Mouse (Mus musculus) intestine, embryonic 14.5 days (tissue): Measurements from ENCODE around the gene Macrod2. TPM values are rescaled to one million over a fixed set of nuclear protein-coding genes. Genes with fewer than 3 reads are reported as not detected.

Experiments used
- ATAC-seq: fragments of 200-750 bp; cut with Nextera tagmentation; replicated peaks from 2 replicates; pipeline ENCODE4 v1.8.0; 2017; ENCODE audit warnings: low read depth, moderate number of reproducible peaks, moderate TSS enrichment, moderate library complexity; ENCODE audit not compliant: low FRiP score, low TSS enrichment
- DNase-seq: peaks from one replicate; pipeline ENCODE4 v3.0.0-alpha.2; 2018; ENCODE audit warnings: low spot score
- H3K27ac ChIP-seq: fragments of 300-500 bp; sonication (generic); 2 replicates; pipeline ENCODE4 v1.5.1; 2014; ENCODE audit warnings: low read depth, mild to moderate bottlenecking, control low read depth
- H3K27me3 ChIP-seq: fragments of 300-500 bp; sonication (generic); replicated peaks from 2 replicates; pipeline ENCODE4 v1.6.1; 2014; ENCODE audit warnings: low read length, control low read depth; ENCODE audit not compliant: control insufficient read depth, insufficient read depth
- H3K36me3 ChIP-seq: fragments of 300-500 bp; sonication (generic); 2 replicates; pipeline ENCODE4 v1.6.1; 2014; ENCODE audit warnings: low read length, control low read depth; ENCODE audit not compliant: control insufficient read depth, insufficient read depth
- H3K4me1 ChIP-seq: fragments of 300-500 bp; sonication (generic); replicated peaks from 2 replicates; pipeline ENCODE4 v1.6.1; 2014; ENCODE audit warnings: low read length, control low read depth, mixed read lengths; ENCODE audit not compliant: control insufficient read depth, insufficient read depth
- H3K4me2 ChIP-seq: fragments of 300-500 bp; sonication (generic); 2 replicates; pipeline ENCODE4 v1.6.1; 2014; ENCODE audit warnings: low read length
- H3K4me3 ChIP-seq: fragments of 300-500 bp; sonication (generic); 2 replicates; pipeline ENCODE4 v1.5.1; 2014; ENCODE audit warnings: low read depth, low read length, control low read depth, mixed read lengths
- H3K9ac ChIP-seq: fragments of 300-500 bp; sonication (generic); 2 replicates; pipeline ENCODE4 v1.6.1; 2014; ENCODE audit warnings: mild to moderate bottlenecking, low read length
- H3K9me3 ChIP-seq: fragments of 300-500 bp; sonication (generic); 2 replicates; pipeline ENCODE4 v1.6.1; 2016; ENCODE audit warnings: low read length, control low read depth; ENCODE audit not compliant: control insufficient read depth
- WGBS: fragments of 180-500 bp; shearing (Covaris S2); extraction: QIAGEN DNeasy Blood & Tissue Kit; methylation state at CpG from one replicate; pipeline ENCODE4 v1.1.7; 2014; 5-methylcytosine and 5-hydroxymethylcytosine counted together
- polyA plus RNA-seq: library from polyadenylated mRNA; unstranded; fragments of >200 nt; fragmentation: Nextera tagmentation; extraction: Ambion mirVana; gene quantifications from 2 replicates; pipeline ENCODE4 v1.2.1, GENCODE M21; 2014

Macrod2 gene
- polyA plus RNA-seq, 1 experiment from 2014 or later = 30.6 TPM

DNA sequence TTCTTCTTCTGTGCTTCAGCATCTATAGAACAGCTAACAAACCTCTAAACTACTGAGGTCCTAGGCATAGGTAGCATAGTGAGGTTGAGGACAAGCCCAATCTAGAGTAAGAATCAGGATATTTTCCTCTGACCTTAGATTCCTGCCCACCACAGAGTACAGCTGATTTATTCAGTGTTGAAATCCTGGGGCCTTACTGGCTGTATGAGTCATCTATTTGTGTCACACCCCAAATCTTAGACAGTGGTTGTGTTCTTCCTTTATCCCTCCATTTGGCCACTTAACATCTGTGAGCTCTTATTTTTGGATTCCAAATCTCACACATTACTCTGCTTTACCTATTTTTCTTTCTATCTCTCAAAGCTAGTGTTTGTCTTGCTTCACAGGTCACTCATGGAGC, 495.6 kb downstream of the Macrod2 start:
- ATAC-seq (no peak), DNase-seq (no peak)
- Histone ChIP-seq H3K4me1 (no peaks in the 10 kb centered on the region), H3K36me3 (no peaks in the 10 kb centered on the region), H3K4me3 (no peak overlapping the region), H3K9me3 (no peaks in the 10 kb centered on the region), H3K27ac (no peak overlapping the region), H3K9ac (no peak overlapping the region), H3K27me3 (no peaks in the 10 kb centered on the region), H3K4me2 (no peak overlapping the region)

DNA sequence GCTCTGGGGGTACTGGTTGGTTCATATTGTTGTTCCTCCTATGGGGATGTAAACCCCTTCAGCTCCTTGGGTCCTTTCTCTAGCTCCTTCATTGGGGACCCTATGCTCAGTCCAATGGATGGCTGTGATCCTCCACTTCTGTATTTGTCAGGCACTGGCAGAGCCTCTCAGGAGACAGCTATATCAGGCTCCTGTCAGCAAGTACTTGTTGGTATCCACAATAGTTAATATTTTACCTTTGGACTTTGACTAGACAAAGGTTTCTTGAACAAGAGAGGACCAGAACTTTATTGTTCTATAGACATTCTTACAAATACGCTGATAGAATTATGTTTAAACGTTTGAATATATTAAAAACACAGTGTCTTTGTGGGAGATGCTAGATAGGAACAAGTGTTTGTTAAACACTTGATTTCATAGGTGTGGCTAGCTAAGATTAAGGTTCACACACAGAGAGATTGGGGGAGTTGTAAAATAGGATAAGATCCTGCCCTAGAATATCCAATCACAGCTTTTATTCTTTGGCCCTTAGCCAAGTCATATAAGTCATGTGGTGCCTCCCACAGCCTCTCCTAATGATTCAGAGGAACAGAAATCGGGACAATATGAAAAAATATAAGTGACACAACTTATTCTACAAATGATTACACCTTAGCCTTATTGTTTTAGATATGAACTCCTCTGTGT, 501.4 kb downstream of the Macrod2 start:
- peak; percentile 63; the same call in 1 of the 2 replicates for ATAC-seq
- Histone ChIP-seq H3K27ac (no peak overlapping the region), H3K36me3 (no peaks in the 10 kb centered on the region), H3K4me3 (no peak overlapping the region), H3K9ac (no peak overlapping the region), H3K9me3 (no peaks in the 10 kb centered on the region), H3K4me1 (peaks cover 6% of the 10 kb centered on the region; the same call in 1 of the 2 replicates), H3K4me2 (no peak overlapping the region), H3K27me3 (no peaks in the 10 kb centered on the region)
- 62% methylated on average over 3 of the region's 3 CpGs for WGBS
- no peak for DNase-seq

DNA sequence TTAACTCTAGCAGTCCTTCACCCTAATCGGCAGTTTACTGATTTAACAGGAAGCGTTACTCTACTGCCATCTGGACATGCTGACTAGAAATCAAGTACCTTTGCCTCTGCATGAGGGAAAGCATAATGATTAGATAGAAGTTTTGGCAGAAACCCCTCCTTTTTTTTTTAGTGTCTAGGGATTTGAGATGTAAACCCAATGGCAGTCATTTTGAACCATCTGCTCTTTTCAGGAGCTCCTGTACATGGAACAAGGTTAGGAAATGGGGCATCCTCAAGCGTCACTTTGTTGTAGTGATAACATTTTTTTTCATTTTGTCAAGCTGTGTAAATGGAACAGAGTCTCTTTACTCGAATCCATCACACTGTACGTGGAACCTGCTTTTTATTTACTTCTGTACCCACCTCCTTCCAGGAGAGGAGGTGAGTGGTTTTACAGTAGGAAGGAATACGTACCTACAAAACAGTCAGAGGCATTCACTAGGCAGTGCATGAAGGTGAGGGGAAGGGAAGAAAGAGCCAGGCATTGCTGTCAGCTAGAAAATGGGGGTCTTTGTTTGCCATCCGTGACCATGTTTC, 503.4 kb downstream of the Macrod2 start:
- no peaks in the 10 kb centered on the region for H3K9me3 ChIP-seq
- no peak overlapping the region for H3K4me3 ChIP-seq
- no peak for DNase-seq
- 60% methylated on average over 7 of the region's 7 CpGs for WGBS
- H3K36me3 ChIP-seq = no peaks in the 10 kb centered on the region
- no peaks in the 10 kb centered on the region for H3K27me3 ChIP-seq
- no peak overlapping the region for H3K27ac ChIP-seq
- H3K4me2 ChIP-seq = no peak overlapping the region
- ATAC-seq = no peak
- peaks cover 6% of the 10 kb centered on the region; the same call in 1 of the 2 replicates for H3K4me1 ChIP-seq
- H3K9ac ChIP-seq = no peak overlapping the region

DNA sequence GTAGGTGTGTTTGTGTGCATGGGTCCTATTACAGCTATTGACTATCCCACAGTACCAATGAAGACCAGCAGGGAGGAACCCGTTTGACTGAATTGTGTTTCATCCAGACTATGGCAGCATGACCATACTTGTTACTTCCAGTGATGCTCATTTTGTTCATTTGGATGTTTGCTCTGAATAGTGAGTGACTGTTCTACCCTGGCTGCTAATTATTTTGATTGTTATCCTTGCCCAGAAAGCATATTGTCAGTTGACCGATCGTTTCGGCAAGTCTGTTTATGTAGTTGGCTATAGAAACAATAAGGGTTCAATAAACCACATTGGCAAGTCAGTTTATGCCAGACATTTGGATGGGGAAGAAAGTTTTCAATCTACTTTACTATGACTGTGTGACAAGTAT, 510.2 kb downstream of the Macrod2 start:
- H3K9ac ChIP-seq = no peak overlapping the region
- ATAC-seq = no peak
- WGBS = 80% methylated on average over 4 of the region's 4 CpGs
- H3K4me1 ChIP-seq = no peaks in the 10 kb centered on the region
- H3K36me3 ChIP-seq = no peaks in the 10 kb centered on the region
- no peak overlapping the region for H3K4me2 ChIP-seq
- H3K9me3 ChIP-seq = no peaks in the 10 kb centered on the region
- H3K27ac ChIP-seq = no peak overlapping the region
- DNase-seq = no peak
- H3K4me3 ChIP-seq = no peak overlapping the region
- H3K27me3 ChIP-seq = no peaks in the 10 kb centered on the region

DNA sequence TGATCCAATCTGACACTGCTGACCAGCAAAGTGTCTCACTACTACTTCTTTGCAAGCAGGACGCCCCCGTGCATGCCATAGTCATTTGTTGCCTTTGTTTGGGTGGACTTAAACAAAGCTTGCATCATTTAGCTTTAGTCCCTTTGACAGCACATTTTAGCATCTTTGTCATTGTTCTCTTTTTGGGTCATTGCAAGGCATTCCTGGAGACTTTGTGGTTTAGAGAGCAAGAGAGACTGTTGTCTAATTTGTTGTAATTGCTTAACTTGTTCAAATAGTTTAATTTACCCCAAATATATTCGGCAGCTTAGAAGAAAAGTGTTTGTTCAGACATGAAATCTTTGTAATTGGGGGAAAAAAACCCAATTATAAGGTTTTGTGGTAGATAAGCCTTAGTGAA, 511.0 kb downstream of the Macrod2 start:
- Histone ChIP-seq H3K4me3 (no peak overlapping the region), H3K27me3 (no peaks in the 10 kb centered on the region), H3K4me1 (no peaks in the 10 kb centered on the region), H3K9me3 (no peaks in the 10 kb centered on the region), H3K27ac (no peak overlapping the region), H3K9ac (no peak overlapping the region), H3K4me2 (no peak overlapping the region), H3K36me3 (no peaks in the 10 kb centered on the region)
- ATAC-seq (no peak), DNase-seq (no peak)
- WGBS = 63% methylated on average over 3 of the region's 3 CpGs

DNA sequence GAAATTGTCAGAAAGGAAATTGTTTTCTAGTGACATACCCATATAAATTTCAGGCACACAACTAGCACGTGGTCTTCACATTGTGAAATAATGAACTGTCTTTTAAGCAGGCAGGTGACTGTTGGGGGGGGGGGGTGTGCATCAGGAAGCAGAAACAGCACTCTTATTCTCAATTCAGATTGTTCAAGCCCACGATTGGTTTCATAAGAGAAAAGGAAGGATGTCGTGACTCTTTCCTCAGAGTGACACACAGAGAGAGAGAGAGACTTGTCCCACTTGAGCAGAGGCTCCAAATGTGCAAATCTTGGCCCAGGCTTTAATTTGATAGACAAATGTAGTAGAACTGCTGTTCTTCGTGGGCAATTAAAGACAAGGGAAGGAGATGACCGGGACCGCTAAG, 516.4 kb downstream of the Macrod2 start:
- WGBS = 61% methylated on average over 6 of the region's 6 CpGs
- no peak overlapping the region for H3K9ac ChIP-seq

DNA sequence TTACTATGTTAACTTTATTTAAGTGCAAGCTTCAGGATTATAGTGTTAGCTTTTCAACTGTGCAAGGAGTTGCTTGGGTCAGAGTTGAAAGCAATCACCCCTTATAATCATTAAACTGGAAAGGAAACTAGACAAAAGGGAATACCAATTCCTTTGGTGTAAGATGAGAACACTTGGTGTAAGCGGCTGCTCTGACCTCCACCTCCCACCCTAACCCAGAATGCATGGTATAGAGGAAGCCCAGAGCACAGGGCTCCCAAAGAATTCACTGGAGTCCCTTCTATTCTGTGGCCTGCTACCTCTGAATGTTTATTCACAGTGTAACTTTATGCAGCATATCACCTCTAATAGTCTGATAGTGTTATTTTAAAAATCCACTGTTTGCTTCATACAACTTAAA, 517.1 kb downstream of the Macrod2 start:
- no peak for ATAC-seq
- no peaks in the 10 kb centered on the region for H3K27me3 ChIP-seq
- 43% methylated on average over 1 of the region's 1 CpGs for WGBS
- no peak overlapping the region for H3K4me3 ChIP-seq
- H3K27ac ChIP-seq = no peak overlapping the region
- no peak overlapping the region for H3K4me2 ChIP-seq
- DNase-seq = no peak
- H3K36me3 ChIP-seq = no peaks in the 10 kb centered on the region
- no peaks in the 10 kb centered on the region for H3K4me1 ChIP-seq
- H3K9me3 ChIP-seq = no peaks in the 10 kb centered on the region
- H3K9ac ChIP-seq = no peak overlapping the region

More for the DNA sequence above, 516.4 kb downstream of the Macrod2 start:
- no peaks in the 10 kb centered on the region for H3K9me3 ChIP-seq
- no peak for ATAC-seq
- no peak for DNase-seq
- H3K36me3 ChIP-seq = no peaks in the 10 kb centered on the region
- no peak overlapping the region for H3K4me3 ChIP-seq
- H3K27me3 ChIP-seq = no peaks in the 10 kb centered on the region
- no peak overlapping the region for H3K27ac ChIP-seq
- H3K4me1 ChIP-seq = no peaks in the 10 kb centered on the region
- no peak overlapping the region for H3K4me2 ChIP-seq

DNA sequence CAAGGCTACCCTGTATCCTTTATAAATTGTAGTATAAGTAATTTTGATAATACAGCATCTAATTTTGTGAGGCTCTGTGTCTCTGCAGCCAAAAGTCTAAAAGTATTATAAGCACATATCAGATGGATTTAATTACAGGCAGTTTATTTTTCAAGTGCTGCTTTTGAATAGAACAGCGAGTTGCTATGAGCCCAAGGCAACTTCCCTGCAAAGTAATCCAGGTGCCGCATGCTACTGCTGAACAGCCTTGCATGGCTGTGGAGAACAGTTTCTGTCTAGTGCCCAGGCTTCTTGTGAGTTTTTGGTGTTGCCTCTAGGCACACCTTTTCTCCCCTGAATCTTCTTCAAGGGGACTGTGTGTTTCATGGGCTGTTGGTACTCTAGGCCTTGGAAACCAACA, 517.8 kb downstream of the Macrod2 start:
- H3K27me3 ChIP-seq = no peaks in the 10 kb centered on the region
- ATAC-seq (no peak), DNase-seq (no peak)
- 89% methylated on average over 2 of the region's 2 CpGs for WGBS
- H3K4me3 ChIP-seq = no peak overlapping the region
- no peaks in the 10 kb centered on the region for H3K9me3 ChIP-seq
- H3K27ac ChIP-seq = no peak overlapping the region
- H3K36me3 ChIP-seq = no peaks in the 10 kb centered on the region
- H3K9ac ChIP-seq = no peak overlapping the region
- no peaks in the 10 kb centered on the region for H3K4me1 ChIP-seq
- H3K4me2 ChIP-seq = no peak overlapping the region
